Mouse (Mus musculus) hindbrain, embryonic 15.5 days (tissue): ENCODE measurements around the gene Lgi2. TPM values are rescaled to one million over a fixed set of nuclear protein-coding genes. Genes with fewer than 3 reads are reported as not detected.

ENCODE experiments used
- ATAC-seq: fragments of 200-750 bp; cut with Nextera tagmentation; 2 replicates; pipeline ENCODE4 v1.8.0; 2017; ENCODE audit warnings: low read depth, moderate number of reproducible peaks, moderate TSS enrichment; ENCODE audit not compliant: low FRiP score
- H3K27ac ChIP-seq: fragments of 300-500 bp; sonication (generic); replicated peaks from 2 replicates; pipeline ENCODE4 v1.5.1; 2015; ENCODE audit warnings: mild to moderate bottlenecking, inconsistent platforms
- H3K27me3 ChIP-seq: fragments of 300-500 bp; sonication (generic); 2 replicates; pipeline ENCODE4 v1.6.1; 2015; ENCODE audit warnings: control low read depth, inconsistent platforms
- H3K36me3 ChIP-seq: fragments of 300-500 bp; sonication (generic); 2 replicates; pipeline ENCODE4 v1.6.1; 2015; ENCODE audit warnings: control low read depth, inconsistent platforms
- H3K4me1 ChIP-seq: fragments of 300-500 bp; sonication (generic); replicated peaks from 2 replicates; pipeline ENCODE4 v1.6.1; 2015; ENCODE audit warnings: control low read depth, inconsistent platforms
- H3K4me2 ChIP-seq: fragments of 300-500 bp; sonication (generic); 2 replicates; pipeline ENCODE4 v1.6.1; 2015; ENCODE audit warnings: moderate library complexity, mild to moderate bottlenecking, inconsistent platforms
- H3K4me3 ChIP-seq: fragments of 300-500 bp; sonication (generic); 2 replicates; pipeline ENCODE4 v1.5.1; 2015; ENCODE audit warnings: mild to moderate bottlenecking, inconsistent platforms
- H3K9ac ChIP-seq: fragments of 300-500 bp; sonication (generic); 2 replicates; pipeline ENCODE4 v1.6.1; 2015; ENCODE audit warnings: inconsistent platforms
- H3K9me3 ChIP-seq: fragments of 300-500 bp; sonication (generic); 2 replicates; pipeline ENCODE4 v1.6.1; 2016; ENCODE audit warnings: control low read depth, inconsistent platforms
- WGBS: fragments of 180-500 bp; shearing (Covaris S2); methylation state at CpG from one replicate; pipeline ENCODE4 v1.1.7; 2015; 5-methylcytosine and 5-hydroxymethylcytosine counted together
- polyA plus RNA-seq: library from polyadenylated mRNA; unstranded; fragments of >200 nt; fragmentation: Nextera tagmentation; extraction: Ambion mirVana; gene quantifications from 2 replicates; pipeline ENCODE4 v1.2.1, GENCODE M21; 2015

Gene Lgi2
- polyA plus RNA-seq, 1 experiment from 2014 or later, result 5.2 TPM

GRCm38 (mm10) chr5:52570746-52571145, 4.5 kb upstream of the Lgi2 start:
- 16% methylated on average over 6 of the region's 6 CpGs for WGBS
- H3K27me3 ChIP-seq, result no peaks in the 10 kb centered on the region
- H3K9ac ChIP-seq, result no peak overlapping the region

GRCm38 (mm10) chr5:52565214-52565812, 949 bp downstream of the Lgi2 start:
- 5% methylated on average over 17 of the region's 17 CpGs for WGBS

More at GRCm38 (mm10) chr5:52570746-52571145, 4.5 kb upstream of the Lgi2 start:
- Histone ChIP-seq H3K4me2 (no peak overlapping the region), H3K36me3 (no peaks in the 10 kb centered on the region), H3K4me3 (no peak overlapping the region), H3K27ac (no peak overlapping the region), H3K4me1 (peaks cover 6% of the 10 kb centered on the region; the same call in 1 of the 2 replicates), H3K9me3 (peaks cover 5% of the 10 kb centered on the region; the same call in 1 of the 2 replicates)
- ATAC-seq, result no peak

GRCm38 (mm10) chr5:52564351-52564750, 1.9 kb downstream of the Lgi2 start:
- 34% methylated on average over 3 of the region's 3 CpGs for WGBS
- H3K27me3 ChIP-seq, result no peaks in the 10 kb centered on the region
- H3K4me1 ChIP-seq, result peaks cover 21% of the 10 kb centered on the region
- H3K27ac ChIP-seq, result no peak overlapping the region; the same call in 1 of the 2 replicates
- H3K36me3 ChIP-seq, result no peaks in the 10 kb centered on the region
- no peak overlapping the region for H3K9ac ChIP-seq
- no peak overlapping the region for H3K4me3 ChIP-seq
- no peak for ATAC-seq
- no peak overlapping the region; the same call in 1 of the 2 replicates for H3K4me2 ChIP-seq
- H3K9me3 ChIP-seq, result no peaks in the 10 kb centered on the region

More at GRCm38 (mm10) chr5:52565214-52565812, 949 bp downstream of the Lgi2 start:
- Histone ChIP-seq H3K9ac (peak overlapping the region; percentile 74), H3K27ac (no peak overlapping the region), H3K27me3 (no peaks in the 10 kb centered on the region), H3K4me1 (peaks cover 21% of the 10 kb centered on the region), H3K4me3 (peak overlapping the region; percentile 72), H3K4me2 (peak overlapping the region; percentile 94), H3K36me3 (no peaks in the 10 kb centered on the region), H3K9me3 (no peaks in the 10 kb centered on the region)
- peak; percentile 62 for ATAC-seq

GRCm38 (mm10) chr5:52560240-52560639, 6.0 kb downstream of the Lgi2 start:
- ATAC-seq, result no peak
- Histone ChIP-seq H3K27me3 (no peaks in the 10 kb centered on the region), H3K4me1 (peaks cover 10% of the 10 kb centered on the region), H3K4me3 (no peak overlapping the region), H3K27ac (no peak overlapping the region), H3K36me3 (no peaks in the 10 kb centered on the region), H3K4me2 (no peak overlapping the region), H3K9ac (no peak overlapping the region), H3K9me3 (no peaks in the 10 kb centered on the region)
- 82% methylated on average over 8 of the region's 8 CpGs for WGBS

- H3K27me3 ChIP-seq, result no peaks in the 10 kb centered on the region
- no peak overlapping the region for H3K9ac ChIP-seq
- no peak overlapping the region for H3K27ac ChIP-seq
- H3K9me3 ChIP-seq, result no peaks in the 10 kb centered on the region
- no peak overlapping the region for H3K4me3 ChIP-seq
- peaks cover 7% of the 10 kb centered on the region; the same call in 1 of the 2 replicates for H3K4me1 ChIP-seq
- H3K4me2 ChIP-seq, result no peak overlapping the region
- ATAC-seq, result no peak
- H3K36me3 ChIP-seq, result no peaks in the 10 kb centered on the region
- WGBS, result 64% methylated on average over 7 of the region's 7 CpGs
These were observed 10.7 kb downstream of the Lgi2 start for GRCm38 (mm10) chr5:52555526-52555925.

GRCm38 (mm10) chr5:52551318-52551632, 15.0 kb downstream of the Lgi2 start:
- WGBS, result 63% methylated on average over 3 of the region's 3 CpGs
- H3K9ac ChIP-seq, result no peak overlapping the region

GRCm38 (mm10) chr5:52550613-52551317, 15.5 kb downstream of the Lgi2 start:
- Histone ChIP-seq H3K36me3 (no peaks in the 10 kb centered on the region), H3K9ac (no peak overlapping the region), H3K27ac (0 out of 2 replicates have a peak overlapping the region, but pooled peaks have one; percentile 43), H3K4me2 (peak overlapping the region; percentile 15), H3K9me3 (no peaks in the 10 kb centered on the region), H3K27me3 (no peaks in the 10 kb centered on the region), H3K4me1 (peaks cover 7% of the 10 kb centered on the region; the same call in 1 of the 2 replicates), H3K4me3 (no peak overlapping the region)
- 62% methylated on average over 13 of the region's 13 CpGs for WGBS
- ATAC-seq, result peak; percentile 37; the same call in 1 of the 2 replicates

More at GRCm38 (mm10) chr5:52551318-52551632, 15.0 kb downstream of the Lgi2 start:
- peak overlapping the region; percentile 15 for H3K4me2 ChIP-seq
- no peaks in the 10 kb centered on the region for H3K36me3 ChIP-seq
- H3K27me3 ChIP-seq, result no peaks in the 10 kb centered on the region
- 0 out of 2 replicates have a peak overlapping the region, but pooled peaks have one; percentile 43 for H3K27ac ChIP-seq
- H3K9me3 ChIP-seq, result no peaks in the 10 kb centered on the region
- ATAC-seq, result peak; percentile 39; the same call in 1 of the 2 replicates
- no peak overlapping the region for H3K4me3 ChIP-seq
- H3K4me1 ChIP-seq, result peaks cover 7% of the 10 kb centered on the region; the same call in 1 of the 2 replicates

GRCm38 (mm10) chr5:52546950-52547349, 19.3 kb downstream of the Lgi2 start:
- peaks cover 7% of the 10 kb centered on the region; the same call in 1 of the 2 replicates for H3K4me1 ChIP-seq
- 50% methylated on average over 3 of the region's 3 CpGs for WGBS
- H3K27ac ChIP-seq, result no peak overlapping the region
- H3K36me3 ChIP-seq, result no peaks in the 10 kb centered on the region
- no peaks in the 10 kb centered on the region for H3K27me3 ChIP-seq
- ATAC-seq, result no peak
- H3K9ac ChIP-seq, result no peak overlapping the region
- H3K4me3 ChIP-seq, result no peak overlapping the region
- H3K4me2 ChIP-seq, result no peak overlapping the region
- H3K9me3 ChIP-seq, result no peaks in the 10 kb centered on the region

- Histone ChIP-seq H3K27me3 (no peaks in the 10 kb centered on the region), H3K4me3 (no peak overlapping the region)
These were observed 22.5 kb downstream of the Lgi2 start for GRCm38 (mm10) chr5:52543770-52544169.

GRCm38 (mm10) chr5:52540186-52540585, 26.1 kb downstream of the Lgi2 start:
- Histone ChIP-seq H3K4me1 (no peaks in the 10 kb centered on the region), H3K4me3 (no peak overlapping the region), H3K27me3 (no peaks in the 10 kb centered on the region), H3K9ac (no peak overlapping the region), H3K27ac (no peak overlapping the region), H3K4me2 (no peak overlapping the region), H3K9me3 (no peaks in the 10 kb centered on the region), H3K36me3 (no peaks in the 10 kb centered on the region)
- no peak for ATAC-seq
- WGBS, result 78% methylated on average over 3 of the region's 3 CpGs

More at GRCm38 (mm10) chr5:52543770-52544169, 22.5 kb downstream of the Lgi2 start:
- 87% methylated on average over 4 of the region's 4 CpGs for WGBS
- Histone ChIP-seq H3K36me3 (no peaks in the 10 kb centered on the region), H3K4me1 (no peaks in the 10 kb centered on the region), H3K4me2 (no peak overlapping the region), H3K27ac (no peak overlapping the region), H3K9me3 (no peaks in the 10 kb centered on the region), H3K9ac (no peak overlapping the region)
- ATAC-seq, result no peak

- Histone ChIP-seq H3K9me3 (no peaks in the 10 kb centered on the region), H3K36me3 (no peaks in the 10 kb centered on the region), H3K4me3 (no peak overlapping the region), H3K4me2 (no peak overlapping the region), H3K9ac (no peak overlapping the region), H3K27ac (no peak overlapping the region), H3K4me1 (no peaks in the 10 kb centered on the region), H3K27me3 (no peaks in the 10 kb centered on the region)
- no peak for ATAC-seq
These were observed 26.8 kb downstream of the Lgi2 start for GRCm38 (mm10) chr5:52539483-52539882.

GRCm38 (mm10) chr5:52537024-52537423, 29.2 kb downstream of the Lgi2 start:
- no peak for ATAC-seq
- 80% methylated on average over 7 of the region's 7 CpGs for WGBS
- Histone ChIP-seq H3K4me3 (no peak overlapping the region), H3K27me3 (no peaks in the 10 kb centered on the region), H3K36me3 (no peaks in the 10 kb centered on the region), H3K9ac (no peak overlapping the region), H3K4me2 (no peak overlapping the region), H3K4me1 (no peaks in the 10 kb centered on the region), H3K27ac (no peak overlapping the region), H3K9me3 (no peaks in the 10 kb centered on the region)
